ENCODE assay signal across 9 mouse cellular contexts in genomic region chr9:58822431-58823091, GRCm38 (mm10). TPM values are rescaled to one million over a fixed set of nuclear protein-coding genes. Genes with fewer than 3 reads are reported as not detected.
DNase-seq lines count a peak whose midpoint lies in the region; ATAC-seq and TF ChIP-seq lines count a peak whose summit lies in the region.
"Had no signal": no experiment of that assay in that cellular context is flagged by ENCODE, and none has a peak within 500 bp of the region (broad histone marks: within the 10 kb centered on the region; RNA-seq: fewer than 3 reads in every experiment).

No protein-coding gene starts in this region.

- peak overlapping the region; percentile 81 for H3K4me3 ChIP-seq in forebrain, embryonic 10.5 days
- peak overlapping the region; percentile 71 for H3K4me3 ChIP-seq in layer of hippocampus, adult 2 months
- H3K4me3 ChIP-seq in liver, postnatal 0 days (ENCODE audit: low read depth, low read length), result peak overlapping the region; percentile 47

- H3K36me3 ChIP-seq in forebrain, embryonic 10.5 days (replicated peaks), result no peaks in the 10 kb centered on the region
- H3K36me3 ChIP-seq in liver, postnatal 0 days (replicated peaks; ENCODE audit: insufficient read depth, low read length), result no peaks in the 10 kb centered on the region

- H3K9me3 ChIP-seq in forebrain, embryonic 10.5 days, result no peaks in the 10 kb centered on the region
- no peaks in the 10 kb centered on the region for H3K9me3 ChIP-seq in liver, postnatal 0 days (ENCODE audit: low read length)

- TF ChIP-seq CTCF in layer of hippocampus, adult 2 months (conservative IDR thresholded peaks at IDR 0.05), result peak; percentile 53
- TF ChIP-seq CTCF in liver, postnatal 0 days (IDR thresholded peaks at IDR 0.05; ENCODE audit: low read depth), result no peak

- intact Hi-C loops in heart, postnatal 36 days (cut with DNase I), result no loop called here

- peaks cover 99% of the 10 kb centered on the region for H3K27me3 ChIP-seq in forebrain, embryonic 10.5 days (ENCODE audit: poor library complexity, severe bottlenecking)
- peaks cover 70% of the 10 kb centered on the region for H3K27me3 ChIP-seq in liver, postnatal 0 days (ENCODE audit: insufficient read depth, low read length)

- H3K4me1 ChIP-seq in forebrain, embryonic 10.5 days, result peaks cover 36% of the 10 kb centered on the region
- H3K4me1 ChIP-seq in liver, postnatal 0 days (ENCODE audit: insufficient read depth), result peaks cover 14% of the 10 kb centered on the region

- H3K4me2 ChIP-seq in liver, postnatal 0 days (ENCODE audit: low read depth, low read length), result peak overlapping the region; percentile 74

- WGBS in forebrain, embryonic 10.5 days, result under 1% methylated on average over 61 of the region's 62 CpGs
- WGBS in liver, postnatal 0 days (ENCODE audit: insufficient replicate concordance), result 2% methylated on average over 55 of the region's 62 CpGs

- H3K9ac ChIP-seq in liver, postnatal 0 days (replicated peaks), result no peak overlapping the region

- no peak for TF ChIP-seq EP300 in liver, postnatal 0 days (IDR thresholded peaks at IDR 0.05; ENCODE audit: low read depth)

- H3K27ac ChIP-seq in forebrain, embryonic 10.5 days, result peak overlapping the region; percentile 84
- H3K27ac ChIP-seq in layer of hippocampus, adult 2 months, result no peak overlapping the region
- H3K27ac ChIP-seq in liver, postnatal 0 days (ENCODE audit: low read depth), result no peak overlapping the region

- ATAC-seq in liver, postnatal 0 days, result no peak
- no peak for ATAC-seq in activated CD4-positive, CD25-positive, alpha-beta regulatory T cell, adult 4 months

- DNase-seq in thymus, postnatal 4 days, result peak; percentile 42
- DNase-seq in thymus, postnatal 0 days (ENCODE audit: low spot score), result no peak
- peak; percentile 82 for DNase-seq in forebrain, embryonic 10.5 days (ENCODE audit: extremely low spot score, low spot score)
- peak; percentile 31 to 50 for DNase-seq in heart, postnatal 36 days
- peak; percentile 48 for DNase-seq in layer of hippocampus, adult 2 months (ENCODE audit: low spot score in 2 of 2)
- peak; percentile 20 for DNase-seq in liver, postnatal 0 days
- peak; percentile 43 for DNase-seq in retina, postnatal 7 days (ENCODE audit: low read depth, low spot score)

RNA-seq across cellular contexts. Expression of gene Hcn4, which starts 0.7 kb away (rescaled TPM):
- polyA plus RNA-seq in thymus, postnatal 0 days (2015; fragmentation: Nextera tagmentation; extraction: Ambion mirVana), result 0.17 and 0.22 TPM in 2 replicates
- 0.17 and 0.30 TPM in 2 replicates for polyA plus RNA-seq in forebrain, embryonic 10.5 days (2016; fragmentation: Nextera tagmentation; extraction: Ambion mirVana)
- 1 to 10 TPM; 6.2 to 7.2 TPM for total RNA-seq in heart, postnatal 36 days (2021)
- 1 to 10 TPM; 1.3 to 1.7 TPM for total RNA-seq in layer of hippocampus, adult 2 months (2021)
- not detected in 2 replicates for polyA plus RNA-seq in liver, postnatal 0 days (2015; fragmentation: Nextera tagmentation; extraction: Ambion mirVana)
- not detected for polyA plus RNA-seq in activated CD4-positive, CD25-positive, alpha-beta regulatory T cell, adult 4 months (2017; shearing (Covaris generic))
- total RNA-seq: neutrophil, adult 5-6 weeks had no signal
